Mouse (Mus musculus) bone marrow macrophage, adult 2 months (primary cell): Measurements from ENCODE around the gene A930017K11Rik. TPM values are rescaled to one million over a fixed set of nuclear protein-coding genes. Genes with fewer than 3 reads are reported as not detected.
A peak's percentile ranks its signal among the peaks of the same experiment; 100 is the strongest.

Experiments used
- H3K27ac ChIP-seq: 2 replicates; pipeline ENCODE4 v1.5.1; 2012; ENCODE audit warnings: low read depth, low read length; ENCODE audit not compliant: insufficient read depth
- H3K4me1 ChIP-seq: 2 replicates; pipeline ENCODE4 v1.6.1; 2012; ENCODE audit warnings: low read length; ENCODE audit not compliant: control insufficient read depth, insufficient read depth
- H3K4me3 ChIP-seq: 2 replicates; pipeline ENCODE4 v1.5.1; 2012; ENCODE audit warnings: mild to moderate bottlenecking, low read length, moderate library complexity; ENCODE audit not compliant: insufficient read depth
- CTCF ChIP-seq: IDR thresholded peaks from 2 replicates; pipeline ENCODE4 v1.5.1; 2012; ENCODE audit warnings: low read depth, mild to moderate bottlenecking, low read length, moderate library complexity
- POLR2A ChIP-seq: IDR thresholded peaks from 2 replicates; pipeline ENCODE4 v1.6.1; 2012; ENCODE audit warnings: mild to moderate bottlenecking, low read depth, low read length, borderline replicate concordance
- polyA plus RNA-seq: library from polyadenylated mRNA; stranded (reverse); fragments of >200 nt; gene quantifications from 2 replicates; pipeline ENCODE4 v1.2.4, GENCODE M21; 2012; ENCODE audit not compliant: missing spikeins, insufficient read depth, insufficient read length

The A930017K11Rik gene
- polyA plus RNA-seq, 1 experiment: not detected

DNA sequence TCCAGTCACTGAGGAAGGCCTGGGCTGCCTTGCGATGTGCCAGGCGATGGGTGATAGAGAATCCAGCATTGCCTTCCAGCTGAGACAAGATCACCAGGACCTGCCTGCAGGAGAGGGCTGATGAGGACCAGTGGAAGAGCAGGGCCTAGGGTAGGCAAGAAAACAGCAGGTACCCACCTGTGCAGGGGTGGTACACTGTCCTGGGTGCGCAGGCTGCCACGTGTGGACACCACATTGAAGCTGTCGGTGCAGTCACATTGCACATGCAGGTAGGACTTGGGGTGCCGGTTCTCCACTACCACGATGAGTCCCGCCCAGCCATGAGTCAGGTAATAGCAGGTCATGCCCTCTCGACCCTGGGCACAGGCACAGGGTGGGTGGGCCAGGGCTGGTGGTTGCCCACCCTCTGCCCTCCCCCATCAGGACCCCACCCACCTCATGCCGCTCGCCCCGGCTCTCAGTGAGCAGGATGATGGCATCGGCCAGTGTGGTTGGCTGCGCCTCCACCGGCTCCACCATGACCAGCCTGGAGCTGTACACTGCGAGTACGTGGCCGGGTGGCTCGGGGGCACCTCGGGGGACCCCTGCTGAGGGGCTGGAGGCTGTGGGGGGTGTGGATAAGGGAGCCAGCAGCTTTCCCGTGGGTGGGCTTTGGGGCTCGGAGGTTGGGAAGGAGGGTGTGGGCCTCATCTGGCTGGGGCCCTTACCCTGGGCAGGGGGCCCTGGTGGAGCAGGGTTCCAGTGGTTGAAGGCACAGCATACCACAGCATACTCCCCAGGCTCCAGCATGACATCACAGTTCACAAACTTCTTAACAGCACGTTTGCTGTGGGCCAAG, 7.5 kb upstream of the A930017K11Rik start:
- no peaks in the 10 kb centered on the region for H3K4me1 ChIP-seq
- no peak overlapping the region for H3K4me3 ChIP-seq
- no peak for TF ChIP-seq CTCF
- TF ChIP-seq POLR2A: no peak
- no peak overlapping the region for H3K27ac ChIP-seq

DNA sequence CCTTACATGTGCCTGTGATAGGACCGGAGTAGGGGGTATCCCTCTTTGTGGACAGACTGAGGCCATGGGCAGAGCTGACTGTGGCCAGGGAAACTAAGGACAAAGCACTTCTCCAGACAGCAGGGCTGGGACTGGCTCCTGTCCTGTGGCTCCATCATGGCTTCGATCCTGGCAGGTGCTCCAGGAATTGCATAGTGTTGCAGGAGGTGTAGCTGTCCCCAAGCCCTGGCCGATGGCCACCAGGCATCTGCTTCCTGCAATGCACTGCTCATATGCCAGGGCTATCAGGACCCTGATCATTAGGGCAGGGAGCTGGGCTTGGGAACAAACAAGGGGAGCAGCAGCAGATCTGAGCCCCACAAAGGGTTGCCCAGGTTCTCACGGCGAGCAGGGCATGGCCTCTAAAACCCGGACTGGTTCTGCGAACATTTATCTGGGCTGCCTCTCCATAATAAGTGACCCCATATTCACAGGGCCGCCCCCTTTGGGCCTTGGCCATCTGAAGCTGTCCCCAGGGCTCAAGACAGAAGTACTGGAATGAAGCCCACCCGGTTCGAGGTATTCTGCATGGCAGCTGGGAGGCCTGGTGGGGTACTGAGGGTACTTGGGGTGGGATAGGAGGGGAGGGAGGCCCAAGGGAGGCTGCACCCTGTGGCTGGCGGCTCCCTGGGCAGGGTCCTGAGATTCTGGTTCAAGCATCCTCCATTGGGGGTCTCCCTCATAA, 6.6 kb upstream of the A930017K11Rik start:
- no peak for TF ChIP-seq CTCF
- TF ChIP-seq POLR2A: no peak
- no peak overlapping the region for H3K27ac ChIP-seq
- no peak overlapping the region for H3K4me3 ChIP-seq
- no peaks in the 10 kb centered on the region for H3K4me1 ChIP-seq

DNA sequence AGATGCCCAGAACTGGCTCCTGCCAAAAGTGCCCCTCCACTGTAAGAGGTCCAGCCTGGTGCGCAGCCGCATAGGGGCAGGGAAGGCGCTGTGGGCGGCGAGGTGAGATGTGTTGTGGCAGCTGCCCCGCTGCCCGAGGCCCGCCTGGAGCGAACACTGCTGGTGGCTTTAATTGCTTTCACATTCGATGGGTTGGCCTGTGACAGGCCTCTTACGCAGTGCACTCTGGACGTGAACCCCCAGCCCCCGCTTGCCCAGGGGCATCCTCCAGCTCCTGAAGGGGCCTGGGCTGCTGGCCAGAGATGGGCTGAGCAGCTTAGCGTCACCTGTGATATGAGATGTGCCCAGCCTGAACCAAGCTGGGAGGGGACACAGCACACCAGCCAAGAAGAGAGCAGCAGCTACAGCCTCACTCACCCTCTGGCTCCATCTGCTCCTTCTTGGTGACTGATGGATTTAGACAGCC, 5.3 kb upstream of the A930017K11Rik start:
- Histone ChIP-seq H3K27ac (no peak overlapping the region), H3K4me3 (no peak overlapping the region), H3K4me1 (no peaks in the 10 kb centered on the region)
- no peak for TF ChIP-seq CTCF
- no peak for TF ChIP-seq POLR2A

DNA sequence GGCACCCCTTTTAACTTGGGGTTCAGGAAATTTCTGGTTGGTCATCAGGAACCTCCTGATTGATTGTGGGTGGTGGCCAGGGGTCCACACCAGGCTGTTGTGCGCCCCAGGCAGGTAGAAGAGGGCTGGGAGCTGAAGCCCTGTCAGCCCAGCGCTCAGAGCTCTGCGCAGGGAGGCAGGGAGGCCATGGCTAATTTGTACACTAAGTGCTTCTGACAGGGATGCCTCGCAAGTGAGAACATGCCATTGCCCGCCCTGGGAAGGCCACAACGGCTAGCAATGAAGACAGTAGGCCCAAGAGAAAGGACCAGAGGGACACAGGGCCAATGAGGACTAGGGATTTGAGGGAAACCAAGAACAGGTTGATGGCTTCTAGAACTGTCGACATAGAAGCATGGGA, 4.3 kb upstream of the A930017K11Rik start:
- no peak overlapping the region for H3K27ac ChIP-seq
- no peak for TF ChIP-seq POLR2A
- no peak for TF ChIP-seq CTCF
- no peaks in the 10 kb centered on the region for H3K4me1 ChIP-seq
- no peak overlapping the region for H3K4me3 ChIP-seq

DNA sequence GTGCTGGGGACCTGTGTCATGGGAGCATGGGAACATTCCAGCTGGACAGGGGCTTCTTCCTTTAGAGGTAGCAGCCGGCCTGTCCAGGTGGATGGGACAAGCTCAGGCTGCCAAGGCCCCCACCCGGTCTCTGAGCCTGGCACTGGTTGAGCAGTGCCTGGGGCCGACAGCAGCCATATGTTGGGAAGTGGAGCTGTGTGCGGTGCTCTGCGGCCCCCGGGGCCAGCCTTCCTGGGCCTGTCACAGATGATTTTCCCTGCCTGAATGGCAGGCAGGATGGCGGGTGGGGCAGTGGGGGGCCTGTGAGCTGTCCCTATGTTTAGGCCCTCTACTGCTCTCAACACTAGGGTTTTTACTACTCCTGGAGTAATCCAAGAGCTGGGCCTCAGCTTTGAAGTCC, 3.8 kb upstream of the A930017K11Rik start:
- TF ChIP-seq CTCF (no peak), POLR2A (no peak)

DNA sequence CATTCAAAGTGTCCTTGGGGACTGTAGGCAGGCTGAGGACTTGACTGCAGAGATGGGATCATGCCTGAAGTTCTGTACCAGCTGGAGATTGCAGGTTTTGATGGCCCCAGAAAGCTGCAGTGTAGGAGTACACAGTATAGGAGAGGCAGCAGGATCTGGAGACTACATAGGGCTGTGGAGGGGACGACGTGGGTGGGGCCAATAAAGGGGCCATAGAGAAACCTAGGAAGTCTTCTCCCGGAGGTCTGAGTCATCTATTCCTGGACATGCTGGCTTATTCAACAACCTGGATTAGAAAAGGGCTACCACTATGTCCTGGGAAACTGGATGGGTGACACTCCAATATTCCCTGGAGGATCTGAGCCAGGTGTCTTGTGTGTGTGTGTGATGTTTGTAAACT, 3.4 kb upstream of the A930017K11Rik start:
- no peak for TF ChIP-seq CTCF
- TF ChIP-seq POLR2A: no peak
- H3K4me1 ChIP-seq: no peaks in the 10 kb centered on the region
- no peak overlapping the region for H3K27ac ChIP-seq
- no peak overlapping the region for H3K4me3 ChIP-seq

More for the DNA sequence above, 3.8 kb upstream of the A930017K11Rik start:
- H3K4me3 ChIP-seq: no peak overlapping the region
- no peaks in the 10 kb centered on the region for H3K4me1 ChIP-seq
- no peak overlapping the region for H3K27ac ChIP-seq

DNA sequence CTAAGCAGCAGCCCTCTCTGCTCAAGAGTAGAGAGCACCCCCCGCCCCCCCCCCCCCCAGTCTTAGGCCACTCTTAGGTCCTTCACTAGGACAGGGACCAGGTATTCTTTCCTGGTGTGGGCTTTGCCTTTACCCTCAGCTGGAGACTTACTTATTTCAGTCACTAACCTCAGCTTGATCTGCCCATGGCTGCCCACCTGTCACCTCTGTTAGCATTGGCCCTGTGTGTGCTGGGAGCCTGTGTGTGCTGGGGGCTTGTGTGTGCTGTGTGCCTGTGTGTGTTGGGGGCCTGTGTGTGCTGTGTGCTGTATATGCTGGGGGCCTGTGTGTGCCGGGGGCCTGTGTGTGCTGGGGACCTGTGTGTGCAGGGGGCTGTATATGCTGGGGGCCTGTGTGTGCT, 2.3 kb upstream of the A930017K11Rik start:
- no peak for TF ChIP-seq POLR2A
- TF ChIP-seq CTCF: no peak

DNA sequence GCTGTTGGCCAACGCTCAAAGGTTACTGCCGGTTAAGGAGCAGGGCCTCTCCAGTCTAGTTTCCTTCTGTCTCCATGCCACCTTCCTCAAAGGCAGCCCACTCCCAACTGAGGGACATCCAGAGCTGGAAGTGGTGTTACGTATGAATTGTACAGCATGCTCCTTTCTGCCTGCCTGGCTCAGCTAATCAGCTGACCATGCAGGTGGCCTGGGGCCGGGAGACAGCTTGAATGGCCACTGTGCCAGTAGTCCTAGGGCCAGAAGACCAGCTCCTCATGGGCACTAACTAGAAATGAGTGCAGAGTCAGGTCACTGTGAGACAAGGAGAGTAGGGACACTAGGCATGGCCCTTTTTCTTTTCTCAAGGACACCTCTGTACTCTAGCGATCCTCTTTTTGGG, 796 bp upstream of the A930017K11Rik start:
- TF ChIP-seq POLR2A (no peak), CTCF (no peak)
- no peak overlapping the region for H3K4me3 ChIP-seq
- H3K4me1 ChIP-seq: no peaks in the 10 kb centered on the region
- H3K27ac ChIP-seq: no peak overlapping the region

More for the DNA sequence above, 2.3 kb upstream of the A930017K11Rik start:
- H3K27ac ChIP-seq: no peak overlapping the region
- no peak overlapping the region for H3K4me3 ChIP-seq
- H3K4me1 ChIP-seq: no peaks in the 10 kb centered on the region

DNA sequence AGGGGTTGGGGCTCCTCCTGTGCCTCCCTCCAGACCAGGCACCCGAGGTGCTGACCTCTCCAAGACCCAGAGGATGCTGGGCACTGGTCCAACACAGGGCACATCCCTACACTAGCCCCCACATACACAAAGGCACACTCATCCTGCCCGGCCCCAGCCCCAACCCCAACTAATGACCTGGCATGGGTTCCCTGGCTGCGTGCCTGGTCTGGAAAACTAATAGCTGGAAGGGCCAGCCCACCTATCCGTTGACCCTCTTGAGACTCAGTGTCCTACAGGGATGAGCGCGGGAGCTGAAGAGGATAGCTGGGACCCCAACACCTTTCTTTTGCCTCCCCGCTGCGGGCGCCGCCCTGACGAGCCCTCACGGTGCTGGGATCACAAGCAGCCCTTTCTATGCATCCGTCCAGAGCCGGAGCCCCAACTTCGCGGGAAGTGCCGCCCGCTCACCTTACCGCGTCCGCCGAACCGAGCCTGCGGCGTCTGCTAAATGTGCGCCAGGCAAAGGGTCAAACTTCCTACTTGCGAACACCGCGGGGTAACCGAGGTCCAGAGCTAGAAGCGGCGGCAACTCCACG, 1.1 kb downstream of the A930017K11Rik start:
- Histone ChIP-seq H3K27ac (no peak overlapping the region), H3K4me1 (no peaks in the 10 kb centered on the region), H3K4me3 (peak overlapping the region; percentile 51)
- TF ChIP-seq CTCF: no peak
- TF ChIP-seq POLR2A: no peak
